Mouse (Mus musculus) hindbrain, postnatal 0 days (tissue): ENCODE measurements around the gene Erc1. TPM values are rescaled to one million over a fixed set of nuclear protein-coding genes. Genes with fewer than 3 reads are reported as not detected.
A peak's percentile ranks its signal among the peaks of the same experiment; 100 is the strongest.

Experiments
- ATAC-seq: fragments of 200-750 bp; cut with Nextera tagmentation; 2 replicates; pipeline ENCODE4 v1.8.0; 2017; ENCODE audit warnings: mild to moderate bottlenecking, moderate TSS enrichment, moderate library complexity
- DNase-seq: peaks from one replicate; pipeline ENCODE4 v3.0.0-alpha.2; 2015; ENCODE audit warnings: low spot score
- H3K27ac ChIP-seq: fragments of 300-500 bp; sonication (generic); 2 replicates; pipeline ENCODE4 v1.5.1; 2014; ENCODE audit warnings: mild to moderate bottlenecking
- H3K27me3 ChIP-seq: fragments of 300-500 bp; sonication (generic); 2 replicates; pipeline ENCODE4 v1.6.1; 2014; ENCODE audit warnings: low read length, mixed read lengths; ENCODE audit not compliant: insufficient read depth
- H3K36me3 ChIP-seq: fragments of 300-500 bp; sonication (generic); 2 replicates; pipeline ENCODE4 v1.6.1; 2014; ENCODE audit warnings: low read length, mixed read lengths; ENCODE audit not compliant: insufficient read depth
- H3K4me1 ChIP-seq: fragments of 300-500 bp; sonication (generic); 2 replicates; pipeline ENCODE4 v1.6.1; 2014; ENCODE audit warnings: antibody characterized with exemption, low read length, mixed read lengths; ENCODE audit not compliant: insufficient read depth
- H3K4me2 ChIP-seq: fragments of 300-500 bp; sonication (generic); 2 replicates; pipeline ENCODE4 v1.6.1; 2014; ENCODE audit warnings: low read depth, mild to moderate bottlenecking, low read length, moderate library complexity, mixed read lengths
- H3K4me3 ChIP-seq: fragments of 300-500 bp; sonication (generic); 2 replicates; pipeline ENCODE4 v1.5.1; 2014; ENCODE audit warnings: low read length
- H3K9ac ChIP-seq: fragments of 300-500 bp; sonication (generic); replicated peaks from 2 replicates; pipeline ENCODE4 v1.6.1; 2014; ENCODE audit warnings: mild to moderate bottlenecking, low read length, moderate library complexity, mixed read lengths
- H3K9me3 ChIP-seq: fragments of 300-500 bp; sonication (generic); 2 replicates; pipeline ENCODE4 v1.6.1; 2016; ENCODE audit warnings: low read length, mixed read lengths
- CTCF ChIP-seq: IDR thresholded peaks from 2 replicates; pipeline ENCODE4 v1.5.1; 2016; ENCODE audit warnings: antibody characterized with exemption, control low read depth, low read depth
- WGBS: fragments of 180-500 bp; shearing (Covaris S2); extraction: QIAGEN DNeasy Blood & Tissue Kit; methylation state at CpG from one replicate; pipeline ENCODE4 v1.1.7; 2014; 5-methylcytosine and 5-hydroxymethylcytosine counted together
- polyA plus RNA-seq: library from polyadenylated mRNA; unstranded; fragments of >200 nt; fragmentation: Nextera tagmentation; extraction: Ambion mirVana; gene quantifications from 2 replicates; pipeline ENCODE4 v1.2.1, GENCODE M21; 2015
- total RNA-seq: library from RNA; depleted of rRNA; stranded (reverse); fragments of >200 nt; gene quantifications from 2 replicates; pipeline ENCODE4 v1.2.3, GENCODE M21; 2014

The Erc1 gene
- total and polyA plus RNA-seq, 2 experiments from 2014 or later: 51.4 to 73.6 TPM

DNA sequence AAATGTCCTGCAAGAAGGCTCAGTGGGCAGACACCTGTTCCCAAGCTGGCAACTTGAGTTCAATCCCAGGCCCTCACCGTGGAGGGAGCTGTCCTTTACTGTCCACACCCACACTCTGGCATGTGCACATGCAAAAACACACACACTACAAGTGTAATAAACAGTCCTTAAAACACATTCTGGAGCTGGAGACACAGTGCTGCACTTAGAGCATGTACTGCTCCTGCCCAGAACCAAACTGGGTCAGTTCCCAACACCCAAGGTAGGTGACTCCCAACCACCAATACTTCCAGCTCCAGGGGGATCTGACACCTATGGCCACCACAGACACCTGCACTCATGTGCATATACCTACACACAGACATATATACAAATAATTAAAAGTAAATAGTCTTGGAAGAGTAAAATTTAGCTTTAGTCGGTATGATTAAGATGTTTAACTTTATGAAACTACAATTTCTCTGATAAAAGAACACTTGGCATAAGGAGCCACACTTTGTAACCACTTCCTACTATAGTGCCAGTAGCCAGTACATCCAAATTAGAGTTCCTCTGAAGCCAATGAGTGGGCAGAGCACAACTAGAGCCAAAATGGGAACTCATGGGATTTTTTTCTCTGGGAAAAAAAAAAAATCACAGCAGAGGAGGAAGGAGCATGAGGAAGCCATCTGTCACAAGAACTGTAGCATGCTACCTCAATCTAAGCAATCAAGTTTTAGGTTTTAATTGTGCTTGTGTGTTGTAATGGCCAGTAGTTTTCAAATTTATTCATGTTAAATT lies 39.1 kb downstream of the Erc1 start:
- H3K4me3 ChIP-seq: no peak overlapping the region
- 93% methylated on average over 2 of the region's 2 CpGs for WGBS
- ATAC-seq (no peak), DNase-seq (no peak)
- H3K36me3 ChIP-seq: no peaks in the 10 kb centered on the region
- no peak overlapping the region for H3K9ac ChIP-seq
- no peaks in the 10 kb centered on the region for H3K4me1 ChIP-seq
- no peaks in the 10 kb centered on the region for H3K9me3 ChIP-seq
- H3K27ac ChIP-seq: no peak overlapping the region
- TF ChIP-seq CTCF: no peak
- no peaks in the 10 kb centered on the region for H3K27me3 ChIP-seq
- no peak overlapping the region for H3K4me2 ChIP-seq

GRCm38 (mm10) chr6:119803239-119803638 lies 44.7 kb downstream of the Erc1 start:
- Histone ChIP-seq H3K9me3 (no peaks in the 10 kb centered on the region), H3K36me3 (no peaks in the 10 kb centered on the region), H3K4me1 (no peaks in the 10 kb centered on the region), H3K27ac (no peak overlapping the region), H3K4me3 (no peak overlapping the region), H3K9ac (no peak overlapping the region), H3K27me3 (no peaks in the 10 kb centered on the region), H3K4me2 (no peak overlapping the region)
- ATAC-seq (no peak), DNase-seq (no peak)
- TF ChIP-seq CTCF: no peak
- 67% methylated on average over 2 of the region's 2 CpGs for WGBS

GRCm38 (mm10) chr6:119796911-119797486 lies 51.0 kb downstream of the Erc1 start:
- Histone ChIP-seq H3K4me3 (no peak overlapping the region), H3K36me3 (no peaks in the 10 kb centered on the region), H3K4me1 (no peaks in the 10 kb centered on the region), H3K27ac (no peak overlapping the region), H3K9me3 (no peaks in the 10 kb centered on the region), H3K27me3 (no peaks in the 10 kb centered on the region), H3K4me2 (no peak overlapping the region), H3K9ac (no peak overlapping the region)
- 82% methylated on average over 12 of the region's 12 CpGs for WGBS
- TF ChIP-seq CTCF: no peak
- DNase-seq (no peak), ATAC-seq (no peak)

GRCm38 (mm10) chr6:119796291-119796690 lies 51.7 kb downstream of the Erc1 start:
- no peak for ATAC-seq
- H3K27me3 ChIP-seq: no peaks in the 10 kb centered on the region
- no peak for TF ChIP-seq CTCF
- no peaks in the 10 kb centered on the region for H3K36me3 ChIP-seq
- no peak overlapping the region for H3K4me2 ChIP-seq
- H3K4me3 ChIP-seq: no peak overlapping the region
- DNase-seq: no peak
- H3K4me1 ChIP-seq: no peaks in the 10 kb centered on the region
- no peak overlapping the region for H3K9ac ChIP-seq
- WGBS: 90% methylated on average over 5 of the region's 5 CpGs
- H3K27ac ChIP-seq: no peak overlapping the region
- H3K9me3 ChIP-seq: no peaks in the 10 kb centered on the region

DNA sequence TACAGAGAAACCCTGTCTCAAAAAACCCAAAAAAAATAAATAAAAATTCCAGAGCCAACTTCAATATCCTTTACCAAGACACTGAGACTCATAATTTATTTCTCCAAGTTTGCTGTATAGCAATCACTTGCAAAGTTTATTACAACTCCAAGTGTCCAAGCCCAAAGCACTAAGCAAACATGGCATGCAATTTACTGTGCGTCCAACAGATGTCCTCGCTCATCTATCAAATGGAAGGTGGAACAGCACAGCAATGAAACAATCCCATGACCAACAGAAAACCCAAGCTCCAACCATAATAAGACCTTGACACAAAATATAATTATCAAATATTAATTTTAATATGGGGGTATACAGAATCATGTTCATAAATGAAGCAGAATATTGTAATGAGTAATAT lies 55.4 kb downstream of the Erc1 start:
- peak; percentile 82 for TF ChIP-seq CTCF
- no peaks in the 10 kb centered on the region for H3K4me1 ChIP-seq
- H3K9me3 ChIP-seq: no peaks in the 10 kb centered on the region
- no peaks in the 10 kb centered on the region for H3K36me3 ChIP-seq
- H3K27ac ChIP-seq: no peak overlapping the region
- 35% methylated on average over 2 of the region's 2 CpGs for WGBS
- no peak overlapping the region for H3K9ac ChIP-seq
- peak; percentile 75 for DNase-seq
- no peak overlapping the region for H3K4me3 ChIP-seq
- no peaks in the 10 kb centered on the region for H3K27me3 ChIP-seq
- H3K4me2 ChIP-seq: no peak overlapping the region
- ATAC-seq: 0 out of 2 replicates have a peak, but pooled peaks have one; percentile 38

GRCm38 (mm10) chr6:119782416-119782815 lies 65.6 kb downstream of the Erc1 start:
- DNase-seq: no peak
- H3K4me3 ChIP-seq: no peak overlapping the region
- H3K4me1 ChIP-seq: no peaks in the 10 kb centered on the region
- 96% methylated on average over 2 of the region's 2 CpGs for WGBS
- no peak overlapping the region for H3K9ac ChIP-seq
- H3K9me3 ChIP-seq: no peaks in the 10 kb centered on the region
- ATAC-seq: no peak
- no peak overlapping the region for H3K27ac ChIP-seq
- H3K27me3 ChIP-seq: no peaks in the 10 kb centered on the region
- no peak for TF ChIP-seq CTCF
- H3K36me3 ChIP-seq: no peaks in the 10 kb centered on the region
- H3K4me2 ChIP-seq: no peak overlapping the region

DNA sequence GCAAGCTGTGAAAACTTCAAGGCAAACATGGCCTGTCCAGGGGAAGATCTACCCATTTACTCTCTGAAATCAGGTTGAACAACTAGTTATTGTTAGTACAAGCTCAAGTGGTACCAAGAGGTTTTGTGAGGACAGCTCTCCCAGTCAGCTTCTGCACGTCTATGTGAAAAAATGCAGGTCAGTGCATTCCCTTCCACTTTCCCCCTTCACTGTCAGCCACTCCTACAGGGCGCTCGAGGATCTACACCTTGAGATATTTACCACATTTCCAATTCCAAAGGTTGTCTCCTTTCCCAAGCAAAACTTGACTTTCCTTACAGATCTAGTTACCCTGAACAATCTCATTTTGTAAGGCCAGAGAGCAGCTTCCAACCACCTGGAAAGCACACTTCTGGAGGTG lies 66.9 kb downstream of the Erc1 start:
- no peak for TF ChIP-seq CTCF
- no peak for ATAC-seq
- Histone ChIP-seq H3K27ac (no peak overlapping the region), H3K27me3 (no peaks in the 10 kb centered on the region), H3K9ac (no peak overlapping the region), H3K4me2 (no peak overlapping the region), H3K4me3 (no peak overlapping the region), H3K4me1 (no peaks in the 10 kb centered on the region), H3K9me3 (no peaks in the 10 kb centered on the region), H3K36me3 (no peaks in the 10 kb centered on the region)
- WGBS: 83% methylated on average over 3 of the region's 3 CpGs
- DNase-seq: no peak
